Mouse (Mus musculus) hindbrain, embryonic 16.5 days (tissue): ENCODE results near the gene 5830411N06Rik. TPM values are rescaled to one million over a fixed set of nuclear protein-coding genes. Genes with fewer than 3 reads are reported as not detected.

Source experiments
- ATAC-seq: fragments of 200-750 bp; cut with Nextera tagmentation; 2 replicates; pipeline ENCODE4 v1.8.0; 2017; ENCODE audit warnings: moderate TSS enrichment, moderate library complexity
- H3K27ac ChIP-seq: fragments of 300-500 bp; sonication (generic); 2 replicates; pipeline ENCODE4 v1.5.1; 2014; ENCODE audit warnings: low read depth, mild to moderate bottlenecking, control low read depth, low read length, moderate library complexity
- H3K27me3 ChIP-seq: fragments of 300-500 bp; sonication (generic); replicated peaks from 2 replicates; pipeline ENCODE4 v1.6.1; 2014; ENCODE audit warnings: low read length; ENCODE audit not compliant: control insufficient read depth, insufficient read depth
- H3K36me3 ChIP-seq: fragments of 300-500 bp; sonication (generic); 2 replicates; pipeline ENCODE4 v1.6.1; 2014; ENCODE audit warnings: mild to moderate bottlenecking, low read length, moderate library complexity, mixed read lengths; ENCODE audit not compliant: control insufficient read depth, insufficient read depth
- H3K4me1 ChIP-seq: fragments of 300-500 bp; sonication (generic); 2 replicates; pipeline ENCODE4 v1.6.1; 2014; ENCODE audit warnings: low read depth, low read length; ENCODE audit not compliant: control insufficient read depth, insufficient read depth
- H3K4me2 ChIP-seq: fragments of 300-500 bp; sonication (generic); 2 replicates; pipeline ENCODE4 v1.6.1; 2014; ENCODE audit warnings: mild to moderate bottlenecking, low read length, control low read depth, moderate library complexity
- H3K4me3 ChIP-seq: fragments of 300-500 bp; sonication (generic); 2 replicates; pipeline ENCODE4 v1.5.1; 2014; ENCODE audit warnings: mild to moderate bottlenecking, low read length, control low read depth, moderate library complexity
- H3K9ac ChIP-seq: fragments of 300-500 bp; sonication (generic); 2 replicates; pipeline ENCODE4 v1.6.1; 2014; ENCODE audit warnings: low read depth, mild to moderate bottlenecking, control low read depth, low read length, moderate library complexity
- H3K9me3 ChIP-seq: fragments of 300-500 bp; sonication (generic); 2 replicates; pipeline ENCODE4 v1.6.1; 2014; ENCODE audit warnings: mild to moderate bottlenecking, low read length, moderate library complexity; ENCODE audit not compliant: control insufficient read depth
- WGBS: fragments of 180-500 bp; shearing (Covaris S2); extraction: QIAGEN DNeasy Blood & Tissue Kit; methylation state at CpG from one replicate; pipeline ENCODE4 v1.1.7; 2014; 5-methylcytosine and 5-hydroxymethylcytosine counted together
- polyA plus RNA-seq: library from polyadenylated mRNA; unstranded; fragments of >200 nt; fragmentation: Nextera tagmentation; extraction: Ambion mirVana; gene quantifications from 2 replicates; pipeline ENCODE4 v1.2.1, GENCODE M21; 2015

The 5830411N06Rik gene
- not detected in 2 replicates for polyA plus RNA-seq

DNA sequence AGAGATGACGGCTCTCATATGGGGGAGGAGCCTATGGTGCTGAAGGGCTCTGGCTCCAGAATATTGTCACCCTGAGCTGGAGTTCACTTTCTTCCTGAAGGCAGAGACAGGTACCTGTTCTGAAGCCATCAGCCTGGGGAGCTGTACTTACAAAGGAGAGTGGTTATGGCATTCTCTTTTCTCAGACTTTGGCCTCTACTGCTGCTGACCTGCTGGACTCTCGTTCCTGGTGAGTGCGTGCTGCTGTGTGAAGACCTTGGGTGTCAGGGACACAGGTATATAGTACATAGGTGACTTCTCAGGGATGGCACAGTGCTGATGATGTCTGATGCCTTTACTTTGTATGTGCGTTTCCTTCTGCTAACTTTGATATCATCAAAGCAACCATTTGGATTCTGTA is at the start of gene 5830411N06Rik:
Gene 5830411N06Rik (plus strand): TSS at position 69 of the 400 bp plus-strand sequence.
- no peak within 1 kb of the TSS for H3K9ac ChIP-seq
- no peak for ATAC-seq
- H3K4me1 ChIP-seq: no peaks in the 10 kb centered on the region
- H3K27me3 ChIP-seq: no peaks in the 10 kb centered on the region
- 82% methylated on average over 4 of the region's 4 CpGs for WGBS
- H3K27ac ChIP-seq: no peak within 1 kb of the TSS
- no peaks in the 10 kb centered on the region for H3K36me3 ChIP-seq
- no peak within 1 kb of the TSS for H3K4me2 ChIP-seq
- no peaks in the 10 kb centered on the region for H3K9me3 ChIP-seq
- H3K4me3 ChIP-seq: no peak within 1 kb of the TSS

DNA sequence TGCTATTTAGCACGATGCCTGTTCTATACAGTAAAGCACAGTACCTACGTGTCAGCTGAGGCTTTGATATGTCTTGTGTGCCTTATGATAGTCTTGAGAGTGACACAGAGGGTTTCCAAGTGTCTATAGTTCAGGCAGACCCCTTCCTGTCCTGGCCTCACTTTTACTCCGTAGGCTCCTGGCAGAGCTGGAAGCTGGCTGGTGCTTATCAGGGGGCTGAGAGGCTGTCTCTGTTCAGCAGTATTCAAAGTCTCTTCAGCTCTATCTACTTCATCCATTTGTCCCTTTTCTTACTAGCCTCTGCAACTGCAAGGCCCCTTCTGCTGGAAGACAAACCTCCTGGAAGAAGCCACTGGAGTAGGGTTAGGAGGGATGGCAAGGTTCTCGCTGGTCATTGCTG is 46.0 kb upstream of the 5830411N06Rik start:
- Histone ChIP-seq H3K4me1 (no peaks in the 10 kb centered on the region), H3K27ac (no peak overlapping the region), H3K36me3 (no peaks in the 10 kb centered on the region), H3K4me2 (no peak overlapping the region), H3K9ac (no peak overlapping the region), H3K27me3 (no peaks in the 10 kb centered on the region), H3K4me3 (no peak overlapping the region), H3K9me3 (no peaks in the 10 kb centered on the region)
- WGBS: 88% methylated on average over 4 of the region's 4 CpGs
- ATAC-seq: no peak

DNA sequence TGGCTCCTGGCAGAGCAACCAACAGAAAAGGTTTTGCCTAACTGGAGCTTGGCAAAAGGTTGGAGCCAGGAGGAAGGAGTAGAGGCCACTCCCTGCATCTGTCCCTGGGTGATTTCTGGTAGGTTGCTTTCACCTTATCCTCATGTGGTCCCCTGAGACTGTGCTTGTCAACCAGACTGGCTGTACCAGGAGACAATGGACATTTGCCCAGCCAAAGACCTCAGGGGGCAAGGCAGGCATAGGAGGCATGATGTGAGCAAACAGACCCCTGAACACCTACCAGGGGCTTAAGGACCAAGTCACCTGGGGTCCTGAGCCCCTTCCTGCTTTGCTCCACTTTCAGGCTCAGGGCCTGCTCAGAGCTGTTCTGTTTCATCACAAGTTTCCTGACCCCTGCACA is 41.2 kb upstream of the 5830411N06Rik start, which contains the start of gene Olfr524:
Gene Olfr524 (minus strand): TSS at position 101 of the 400 bp plus-strand sequence.
- no peaks in the 10 kb centered on the region for H3K36me3 ChIP-seq
- ATAC-seq: no peak
- H3K27ac ChIP-seq: no peak within 1 kb of the TSS
- H3K4me2 ChIP-seq: no peak within 1 kb of the TSS
- H3K4me1 ChIP-seq: no peaks in the 10 kb centered on the region
- no peak within 1 kb of the TSS for H3K9ac ChIP-seq
- no peaks in the 10 kb centered on the region for H3K9me3 ChIP-seq
- no peak within 1 kb of the TSS for H3K4me3 ChIP-seq
- no peaks in the 10 kb centered on the region for H3K27me3 ChIP-seq

DNA sequence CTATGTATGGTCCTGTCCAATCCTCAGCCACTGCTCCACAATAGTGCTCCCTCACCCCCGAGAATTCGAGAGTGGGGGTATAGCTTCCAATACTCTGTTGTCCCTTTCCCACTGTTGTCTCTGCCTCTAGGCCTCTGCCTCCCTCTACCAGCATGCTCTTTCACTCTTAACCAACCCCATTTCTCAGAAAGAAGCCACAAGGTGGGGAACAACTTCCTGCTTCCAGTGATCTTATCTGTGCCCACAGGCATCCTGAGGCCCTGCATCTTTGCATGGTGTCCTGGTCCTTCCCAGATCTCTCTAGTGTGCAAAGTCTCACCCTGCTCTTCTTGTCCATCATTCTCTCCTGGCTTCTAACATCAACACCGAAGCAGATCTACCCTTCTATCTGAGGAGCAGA is 40.2 kb upstream of the 5830411N06Rik start:
- no peaks in the 10 kb centered on the region for H3K4me1 ChIP-seq
- ATAC-seq: no peak
- H3K36me3 ChIP-seq: no peaks in the 10 kb centered on the region
- whole genome bisulfite sequencing: 94% methylated on average over 3 of the region's 3 CpGs
- H3K4me2 ChIP-seq: no peak overlapping the region
- no peaks in the 10 kb centered on the region for H3K9me3 ChIP-seq
- H3K4me3 ChIP-seq: no peak overlapping the region
- H3K27ac ChIP-seq: no peak overlapping the region
- H3K27me3 ChIP-seq: no peaks in the 10 kb centered on the region
- H3K9ac ChIP-seq: no peak overlapping the region

DNA sequence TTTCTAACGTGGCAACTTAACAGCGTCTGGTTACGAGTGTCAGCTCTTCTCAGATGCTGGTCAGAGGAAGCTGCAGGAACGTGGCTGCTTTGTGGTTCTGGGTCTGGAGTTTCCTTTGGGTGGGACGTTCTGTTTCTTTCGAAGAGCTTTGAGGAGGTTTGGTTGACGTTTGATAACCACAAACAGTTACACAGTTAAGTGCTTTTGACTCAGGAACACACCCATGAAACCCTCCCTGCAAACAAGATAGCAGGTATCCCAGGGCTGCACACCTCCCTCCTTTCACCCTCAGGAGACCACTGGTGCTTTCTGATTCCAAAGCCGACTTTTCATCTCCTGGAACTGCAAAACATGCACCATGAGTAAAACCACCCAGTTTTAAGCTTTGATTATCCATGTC is 38.9 kb upstream of the 5830411N06Rik start:
- WGBS: 82% methylated on average over 8 of the region's 8 CpGs
- ATAC-seq: no peak

DNA sequence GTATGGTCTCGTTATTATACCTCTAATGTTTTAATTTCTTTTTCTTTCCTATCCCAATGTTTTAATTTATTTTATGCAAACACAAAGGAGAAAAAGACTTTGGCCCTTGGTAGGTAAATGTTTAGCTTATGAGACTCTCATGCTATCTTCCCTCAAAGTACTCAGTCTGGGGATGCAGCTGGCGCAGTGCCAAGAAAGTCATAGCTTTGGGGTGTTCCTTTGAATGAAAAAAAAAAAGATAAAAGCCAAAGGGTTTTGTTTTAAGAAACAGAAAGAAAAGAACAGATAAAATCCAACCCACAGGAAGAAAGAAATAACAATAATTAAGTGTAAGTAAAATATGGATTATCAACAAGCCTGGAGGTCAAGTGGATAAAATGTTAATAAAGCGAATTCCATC is 38.4 kb upstream of the 5830411N06Rik start:
- Histone ChIP-seq H3K9ac (no peak overlapping the region), H3K27ac (no peak overlapping the region), H3K9me3 (no peaks in the 10 kb centered on the region), H3K4me1 (no peaks in the 10 kb centered on the region), H3K4me2 (no peak overlapping the region), H3K27me3 (no peaks in the 10 kb centered on the region), H3K4me3 (no peak overlapping the region), H3K36me3 (no peaks in the 10 kb centered on the region)
- no peak for ATAC-seq
- WGBS: 91% methylated on average over 3 of the region's 3 CpGs

More for the DNA sequence above, 38.9 kb upstream of the 5830411N06Rik start:
- Histone ChIP-seq H3K9me3 (no peaks in the 10 kb centered on the region), H3K27ac (no peak overlapping the region), H3K36me3 (no peaks in the 10 kb centered on the region), H3K4me2 (no peak overlapping the region), H3K4me3 (no peak overlapping the region), H3K4me1 (no peaks in the 10 kb centered on the region), H3K27me3 (no peaks in the 10 kb centered on the region), H3K9ac (no peak overlapping the region)

DNA sequence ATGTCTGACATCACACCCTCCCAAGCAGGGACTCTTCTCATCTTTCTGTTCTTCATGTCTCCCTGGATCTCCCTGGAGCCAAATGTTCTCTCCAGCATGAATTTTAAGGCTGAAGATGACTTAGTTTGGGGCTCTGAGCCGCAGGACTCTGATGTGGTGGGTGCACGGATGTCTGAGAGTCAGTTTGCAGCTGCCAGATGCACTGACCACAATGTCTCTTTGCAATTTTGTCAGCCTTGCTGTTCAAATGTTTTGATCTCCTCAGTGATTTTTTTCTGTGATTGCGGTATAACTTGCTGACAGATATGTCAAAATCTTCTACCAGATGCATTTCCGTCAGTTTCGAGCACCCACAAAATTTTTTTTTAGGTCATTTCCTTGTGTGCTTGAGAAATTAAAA is 33.2 kb upstream of the 5830411N06Rik start:
- Histone ChIP-seq H3K4me3 (no peak overlapping the region), H3K27ac (no peak overlapping the region), H3K9ac (no peak overlapping the region), H3K27me3 (no peaks in the 10 kb centered on the region), H3K4me1 (no peaks in the 10 kb centered on the region), H3K4me2 (no peak overlapping the region), H3K36me3 (no peaks in the 10 kb centered on the region), H3K9me3 (no peaks in the 10 kb centered on the region)
- ATAC-seq: no peak
- WGBS: 81% methylated on average over 5 of the region's 5 CpGs

DNA sequence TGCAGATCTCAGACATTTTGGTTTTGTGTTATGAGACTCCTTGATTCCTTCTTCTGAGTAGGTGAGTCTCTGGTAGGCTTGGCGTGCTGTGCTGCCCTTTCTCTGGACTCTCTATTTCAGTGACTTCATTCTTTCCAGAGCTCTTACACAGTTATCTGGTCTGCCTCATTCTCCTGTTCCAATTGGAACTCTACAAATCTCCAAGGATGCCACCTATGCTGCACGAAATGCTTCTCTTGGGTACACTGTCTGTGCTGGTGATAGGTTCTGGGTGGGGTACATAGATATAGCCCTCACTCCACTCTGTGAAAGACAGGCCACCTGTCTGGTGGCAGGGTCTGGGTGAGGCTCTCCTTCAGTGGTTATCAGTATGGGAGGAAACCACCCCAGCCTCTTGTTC is 29.1 kb upstream of the 5830411N06Rik start, which contains the start of gene Cd163l1:
Gene Cd163l1 (plus strand): TSS at position 301 of the 400 bp plus-strand sequence.
- H3K4me1 ChIP-seq: no peaks in the 10 kb centered on the region
- H3K4me2 ChIP-seq: no peak within 1 kb of the TSS
- no peak within 1 kb of the TSS for H3K4me3 ChIP-seq
- H3K36me3 ChIP-seq: no peaks in the 10 kb centered on the region
- ATAC-seq: no peak
- H3K9ac ChIP-seq: no peak within 1 kb of the TSS
- H3K27me3 ChIP-seq: no peaks in the 10 kb centered on the region
- H3K9me3 ChIP-seq: no peaks in the 10 kb centered on the region
- 84% methylated on average over 2 of the region's 2 CpGs for WGBS
- no peak within 1 kb of the TSS for H3K27ac ChIP-seq

DNA sequence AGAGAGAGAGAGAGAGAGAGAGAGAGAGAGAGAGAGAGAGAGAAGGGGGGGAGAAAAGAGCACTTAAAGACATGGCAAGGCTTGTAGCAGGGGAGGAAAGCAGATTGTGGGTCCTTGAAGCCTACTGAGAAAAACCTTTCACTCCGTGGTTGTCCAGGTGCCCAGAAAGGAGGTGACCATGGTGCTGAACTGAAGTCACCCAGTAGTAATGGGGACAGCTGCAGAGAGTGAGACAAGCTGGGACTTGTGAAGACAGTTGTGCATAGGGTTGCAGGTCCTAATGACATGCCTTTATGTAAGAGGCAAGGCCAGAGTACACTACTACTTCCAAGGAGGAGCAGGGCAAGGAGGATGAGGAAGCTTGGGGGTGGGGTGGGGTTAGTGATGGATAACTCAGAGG is 27.8 kb upstream of the 5830411N06Rik start:
- no peak overlapping the region for H3K9ac ChIP-seq
- H3K27ac ChIP-seq: no peak overlapping the region
- H3K4me2 ChIP-seq: no peak overlapping the region
- H3K36me3 ChIP-seq: no peaks in the 10 kb centered on the region
- H3K9me3 ChIP-seq: no peaks in the 10 kb centered on the region
- ATAC-seq: no peak
- 23% methylated on average over 1 of the region's 1 CpGs for WGBS
- H3K4me3 ChIP-seq: no peak overlapping the region
- no peaks in the 10 kb centered on the region for H3K4me1 ChIP-seq
- no peaks in the 10 kb centered on the region for H3K27me3 ChIP-seq

DNA sequence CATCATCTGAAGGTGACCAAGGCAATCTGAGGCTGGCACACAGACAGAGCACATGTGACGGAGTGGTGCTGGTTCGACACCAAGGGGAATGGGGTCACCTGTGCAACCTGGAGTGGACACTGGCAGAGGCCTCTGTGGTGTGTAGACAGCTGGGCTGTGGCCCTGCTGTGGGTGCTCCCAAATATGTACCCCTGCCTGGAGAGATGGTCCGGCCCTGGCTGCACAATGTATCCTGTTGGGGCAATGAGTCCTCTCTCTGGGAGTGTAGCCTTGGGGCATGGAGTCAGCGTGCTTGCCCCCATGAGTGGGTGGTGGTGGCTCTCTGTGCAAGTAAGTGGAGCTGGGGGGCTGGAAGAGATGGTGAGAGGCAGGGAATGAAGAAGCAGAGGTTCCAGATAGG is 26.7 kb upstream of the 5830411N06Rik start:
- no peak for ATAC-seq
- Histone ChIP-seq H3K36me3 (no peaks in the 10 kb centered on the region), H3K4me1 (no peaks in the 10 kb centered on the region), H3K9me3 (no peaks in the 10 kb centered on the region), H3K4me2 (no peak overlapping the region), H3K27me3 (no peaks in the 10 kb centered on the region), H3K9ac (no peak overlapping the region), H3K27ac (no peak overlapping the region), H3K4me3 (no peak overlapping the region)
- 84% methylated on average over 4 of the region's 4 CpGs for WGBS
